Comparison of ENCODE assay signal across 26 mouse cellular contexts in the genomic region with DNA sequence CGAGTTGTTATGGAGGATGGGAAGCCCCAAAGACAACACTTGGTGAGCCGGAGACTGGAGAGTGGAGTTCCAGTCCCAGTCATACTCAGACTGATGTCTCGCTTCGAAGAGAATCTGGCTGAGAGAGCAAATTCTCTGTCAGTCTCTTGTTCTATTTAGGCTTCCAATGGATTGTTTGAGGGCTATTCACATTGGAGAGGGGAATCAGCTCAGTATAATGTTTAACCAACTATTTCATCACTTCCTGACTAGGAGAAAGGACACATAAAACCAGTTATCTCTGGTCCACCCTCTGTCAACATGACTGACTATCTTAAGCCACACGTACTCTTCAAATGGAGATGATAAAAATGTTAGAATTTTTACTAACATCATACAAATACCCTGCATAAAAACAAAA.
DNase-seq lines count a peak whose midpoint lies in the region; ATAC-seq and TF ChIP-seq lines count a peak whose summit lies in the region.
"Had no signal": no experiment of that assay in that cellular context is flagged by ENCODE, and none has a peak within 500 bp of the region (broad histone marks: within the 10 kb centered on the region; RNA-seq: fewer than 3 reads in every experiment).

No protein-coding gene starts in this region.

- peak overlapping the region; percentile 100 for H3K27ac ChIP-seq in MEL (ENCODE audit: control insufficient read depth, low read depth, low read length)
- H3K27ac ChIP-seq in intestine, embryonic 16.5 days (ENCODE audit: low read length) = no peak overlapping the region
- H3K27ac ChIP-seq in liver, embryonic 16.5 days (ENCODE audit: low read length) = no peak overlapping the region
- peak overlapping the region; percentile 81 for H3K27ac ChIP-seq in small intestine, adult 2 months (ENCODE audit: insufficient read depth, low read depth, low read length)
- no peak overlapping the region for H3K27ac ChIP-seq in hindbrain, embryonic 13.5 days
- H3K27ac ChIP-seq in kidney, adult 2 months (ENCODE audit: insufficient read depth, low read depth, low read length) = no peak overlapping the region
- no peak overlapping the region for H3K27ac ChIP-seq in thymus, adult 2 months (ENCODE audit: control insufficient read depth, insufficient read depth, low read length)
- H3K27ac ChIP-seq: heart, embryonic 13.5 days; hindbrain, embryonic 15.5 days; limb, embryonic 15.5 days; midbrain, embryonic 10.5 days; neural tube, embryonic 12.5 days had no signal

- H3K4me1 ChIP-seq in MEL (ENCODE audit: control insufficient read depth in 1 of 2, insufficient read depth in 2 of 2, low read length in 2 of 2) = peaks cover 58 to 71% of the 10 kb centered on the region in 2 experiments
- no peaks in the 10 kb centered on the region for H3K4me1 ChIP-seq in intestine, embryonic 16.5 days (ENCODE audit: control insufficient read depth, insufficient read depth, low read length)
- H3K4me1 ChIP-seq in liver, embryonic 16.5 days (ENCODE audit: control insufficient read depth, low read depth, low read length) = peaks cover 21% of the 10 kb centered on the region
- peaks cover 9% of the 10 kb centered on the region; the same call in 1 of the 2 replicates for H3K4me1 ChIP-seq in small intestine, adult 2 months (ENCODE audit: control insufficient read depth, insufficient read depth, insufficient read length, low read length)
- H3K4me1 ChIP-seq in hindbrain, embryonic 13.5 days (replicated peaks) = no peaks in the 10 kb centered on the region
- H3K4me1 ChIP-seq in kidney, adult 2 months (ENCODE audit: control insufficient read depth, insufficient read depth, low read length) = no peaks in the 10 kb centered on the region
- no peaks in the 10 kb centered on the region for H3K4me1 ChIP-seq in thymus, adult 2 months (replicated peaks; ENCODE audit: control insufficient read depth, insufficient read depth, low read length)
- H3K4me1 ChIP-seq: hindbrain, embryonic 15.5 days; limb, embryonic 15.5 days; midbrain, embryonic 10.5 days; neural tube, embryonic 12.5 days had no signal

- DNase-seq in MEL (ENCODE audit: low read depth, low spot score) = peak; percentile 91
- no peak for DNase-seq in thymus, postnatal 25 days
- DNase-seq in kidney, adult 2 months = no peak
- no peak for DNase-seq in thymus, adult 2 months
- DNase-seq: adrenal gland, postnatal 25 days; cerebellum, adult 11-12 months; cerebellum, postnatal 14 days; embryo, embryonic 11 days; gastrocnemius, postnatal 36 days; heart, postnatal 36 days; kidney, adult 9 months; kidney, postnatal 25 days; lung, postnatal 10 days; right cerebral cortex, adult 18-20 months; spleen, adult 18-20 months; thymus, adult 18-20 months had no signal

- peak overlapping the region; percentile 82 for H3K9ac ChIP-seq in MEL (ENCODE audit: control insufficient read depth, low read depth, low read length, poor library complexity, severe bottlenecking)
- H3K9ac ChIP-seq in intestine, embryonic 16.5 days (ENCODE audit: low read depth, low read length) = no peak overlapping the region
- no peak overlapping the region for H3K9ac ChIP-seq in liver, embryonic 16.5 days (ENCODE audit: low read depth, low read length)
- no peak overlapping the region for H3K9ac ChIP-seq in hindbrain, embryonic 13.5 days
- H3K9ac ChIP-seq: heart, embryonic 13.5 days; hindbrain, embryonic 15.5 days; limb, embryonic 15.5 days; neural tube, embryonic 12.5 days had no signal

- peaks cover 0 to 78% of the 10 kb centered on the region in 2 experiments; a peak in 2 of 4 replicates for H3K36me3 ChIP-seq in MEL (ENCODE audit: control insufficient read depth in 1 of 2, insufficient read depth in 2 of 2, low read length in 2 of 2)
- no peaks in the 10 kb centered on the region for H3K36me3 ChIP-seq in intestine, embryonic 16.5 days (ENCODE audit: control insufficient read depth, insufficient read depth, low read length)
- H3K36me3 ChIP-seq in liver, embryonic 16.5 days (ENCODE audit: control insufficient read depth, insufficient read depth) = no peaks in the 10 kb centered on the region
- H3K36me3 ChIP-seq in small intestine, adult 2 months (ENCODE audit: control insufficient read depth, insufficient read depth, low read length) = no peaks in the 10 kb centered on the region
- H3K36me3 ChIP-seq in hindbrain, embryonic 13.5 days = no peaks in the 10 kb centered on the region
- no peaks in the 10 kb centered on the region for H3K36me3 ChIP-seq in kidney, adult 2 months (ENCODE audit: control insufficient read depth, insufficient read depth, low read length)
- H3K36me3 ChIP-seq in thymus, adult 2 months (ENCODE audit: control insufficient read depth, insufficient read depth, low read length) = no peaks in the 10 kb centered on the region
- H3K36me3 ChIP-seq: heart, embryonic 13.5 days; hindbrain, embryonic 15.5 days; limb, embryonic 15.5 days; midbrain, embryonic 10.5 days; neural tube, embryonic 12.5 days had no signal

- no peaks in the 10 kb centered on the region for H3K9me3 ChIP-seq in MEL (replicated peaks; ENCODE audit: insufficient read depth, low read length)
- H3K9me3 ChIP-seq in intestine, embryonic 16.5 days (ENCODE audit: control insufficient read depth, low read length) = no peaks in the 10 kb centered on the region
- no peaks in the 10 kb centered on the region for H3K9me3 ChIP-seq in liver, embryonic 16.5 days (replicated peaks; ENCODE audit: control insufficient read depth, low read length)
- H3K9me3 ChIP-seq in hindbrain, embryonic 13.5 days = no peaks in the 10 kb centered on the region
- H3K9me3 ChIP-seq: heart, embryonic 13.5 days; hindbrain, embryonic 15.5 days; limb, embryonic 15.5 days; midbrain, embryonic 10.5 days; neural tube, embryonic 12.5 days had no signal

- peak in 1 of 2 experiments; percentile 63; a peak in 2 of 4 replicates for TF ChIP-seq POLR2A in MEL (IDR thresholded peaks at IDR 0.05; ENCODE audit: control insufficient read depth in 1 of 2, insufficient read depth in 1 of 2, low read depth in 1 of 2, low read length in 2 of 2, poor library complexity in 1 of 2)
- TF ChIP-seq POLR2A in small intestine, adult 2 months (IDR thresholded peaks at IDR 0.05; ENCODE audit: low read depth, low read length) = no peak
- TF ChIP-seq POLR2A in kidney, adult 2 months (IDR thresholded peaks at IDR 0.05; ENCODE audit: low read depth, low read length) = no peak
- no peak for TF ChIP-seq POLR2A in thymus, adult 2 months (IDR thresholded peaks at IDR 0.05; ENCODE audit: control insufficient read depth, extremely low read depth, insufficient read depth, low read length, poor library complexity)

- H3K4me2 ChIP-seq in intestine, embryonic 16.5 days (ENCODE audit: low read depth, low read length) = no peak overlapping the region
- no peak overlapping the region for H3K4me2 ChIP-seq in liver, embryonic 16.5 days (ENCODE audit: low read depth, low read length)
- no peak overlapping the region for H3K4me2 ChIP-seq in hindbrain, embryonic 13.5 days
- H3K4me2 ChIP-seq: heart, embryonic 13.5 days; hindbrain, embryonic 15.5 days; limb, embryonic 15.5 days; neural tube, embryonic 12.5 days had no signal

- TF ChIP-seq CTCF in MEL (IDR thresholded peaks at IDR 0.05 in 2 of 3, conservative IDR thresholded peaks at IDR 0.05 in 1 of 3; ENCODE audit: control insufficient read depth in 1 of 3, insufficient read depth in 1 of 3, low read depth in 2 of 3, low read length in 3 of 3, poor library complexity in 1 of 3, severe bottlenecking in 1 of 3) = no peak
- no peak for TF ChIP-seq CTCF in small intestine, adult 2 months (IDR thresholded peaks at IDR 0.05; ENCODE audit: extremely low read depth, insufficient read length, insufficient replicate concordance, low read depth, low read length)
- no peak for TF ChIP-seq CTCF in kidney, adult 2 months (conservative IDR thresholded peaks at IDR 0.05; ENCODE audit: insufficient read depth, insufficient read length, low read depth, low read length)
- TF ChIP-seq CTCF in thymus, adult 2 months (IDR thresholded peaks at IDR 0.05; ENCODE audit: borderline replicate concordance, control insufficient read depth, extremely low read depth, insufficient read depth, low read length, poor library complexity) = no peak

- H3K79me2 ChIP-seq in MEL (ENCODE audit: control insufficient read depth, insufficient read depth, low read length, poor library complexity) = no peaks in the 10 kb centered on the region; the same call in 1 of the 2 replicates

- H3K27me3 ChIP-seq in MEL (ENCODE audit: control insufficient read depth in 1 of 2, insufficient read depth in 2 of 2, low read length in 2 of 2) = no peaks in the 10 kb centered on the region
- no peaks in the 10 kb centered on the region for H3K27me3 ChIP-seq in intestine, embryonic 16.5 days (replicated peaks; ENCODE audit: control insufficient read depth, insufficient read depth, low read length)
- no peaks in the 10 kb centered on the region for H3K27me3 ChIP-seq in liver, embryonic 16.5 days (ENCODE audit: control insufficient read depth, insufficient read depth, low read depth, low read length)
- H3K27me3 ChIP-seq in small intestine, adult 2 months (ENCODE audit: control insufficient read depth, insufficient read depth, low read length) = no peaks in the 10 kb centered on the region
- H3K27me3 ChIP-seq in hindbrain, embryonic 13.5 days = no peaks in the 10 kb centered on the region
- H3K27me3 ChIP-seq in kidney, adult 2 months (replicated peaks; ENCODE audit: control insufficient read depth, insufficient read depth, low read length) = no peaks in the 10 kb centered on the region
- no peaks in the 10 kb centered on the region for H3K27me3 ChIP-seq in thymus, adult 2 months (ENCODE audit: control insufficient read depth, insufficient read depth, low read length)
- H3K27me3 ChIP-seq: heart, embryonic 13.5 days; hindbrain, embryonic 15.5 days; limb, embryonic 15.5 days; neural tube, embryonic 12.5 days had no signal

- no peak for TF ChIP-seq EP300 in MEL (IDR thresholded peaks at IDR 0.05; ENCODE audit: low read depth in 1 of 2, low read length in 2 of 2)

- H3K4me3 ChIP-seq in MEL (ENCODE audit: control insufficient read depth in 1 of 2, insufficient read depth in 1 of 2, low read depth in 2 of 2, low read length in 2 of 2) = peak overlapping the region; percentile 24 to 58
- H3K4me3 ChIP-seq in intestine, embryonic 16.5 days (ENCODE audit: low read length) = no peak overlapping the region
- no peak overlapping the region for H3K4me3 ChIP-seq in liver, embryonic 16.5 days (ENCODE audit: low read depth, low read length)
- no peak overlapping the region for H3K4me3 ChIP-seq in small intestine, adult 2 months (ENCODE audit: low read depth, low read length)
- no peak overlapping the region for H3K4me3 ChIP-seq in hindbrain, embryonic 13.5 days
- no peak overlapping the region for H3K4me3 ChIP-seq in kidney, adult 2 months (ENCODE audit: insufficient read depth, low read depth, low read length)
- no peak overlapping the region for H3K4me3 ChIP-seq in thymus, adult 2 months (ENCODE audit: control insufficient read depth, insufficient read depth, low read length)
- H3K4me3 ChIP-seq: heart, embryonic 13.5 days; hindbrain, embryonic 15.5 days; limb, embryonic 15.5 days; midbrain, embryonic 10.5 days; neural tube, embryonic 12.5 days had no signal

- 63% methylated on average over 5 of the region's 5 CpGs for WGBS in intestine, embryonic 16.5 days
- 45% methylated on average over 5 of the region's 5 CpGs for WGBS in liver, embryonic 16.5 days (ENCODE audit: insufficient replicate concordance)
- WGBS in small intestine, adult 2 months = 32% methylated on average over 5 of the region's 5 CpGs
- 82% methylated on average over 5 of the region's 5 CpGs for WGBS in hindbrain, embryonic 13.5 days
- 81% methylated on average over 5 of the region's 5 CpGs for WGBS in kidney, adult 2 months
- WGBS in thymus, adult 2 months = 91% methylated on average over 5 of the region's 5 CpGs

- peak; percentile 85 for ATAC-seq in intestine, embryonic 16.5 days
- peak; percentile 73 for ATAC-seq in liver, embryonic 16.5 days (ENCODE audit: low read depth)
- no peak for ATAC-seq in hindbrain, embryonic 13.5 days (ENCODE audit: low FRiP score)
- ATAC-seq: forebrain, embryonic 16.5 days had no signal

- no peak for TF ChIP-seq RAD21 in MEL (IDR thresholded peaks at IDR 0.05; ENCODE audit: low read depth, low read length)

Comparison
In these comparisons a context has a peak if more than half of its experiments do, and no peak if none do; other contexts are left out.
1. H3K27ac ChIP-seq: peak in MEL (single experiment) and small intestine, adult 2 months (single experiment); none in intestine, embryonic 16.5 days (single experiment), liver, embryonic 16.5 days (single experiment), hindbrain, embryonic 13.5 days (single experiment), kidney, adult 2 months (single experiment) and thymus, adult 2 months (single experiment).
2. H3K4me3 ChIP-seq: peak in MEL (2 of 2); none in intestine, embryonic 16.5 days (single experiment), liver, embryonic 16.5 days (single experiment), small intestine, adult 2 months (single experiment), hindbrain, embryonic 13.5 days (single experiment), kidney, adult 2 months (single experiment) and thymus, adult 2 months (single experiment).